Mouse (Mus musculus): Measurements from ENCODE around the gene Amy2a1.

Amy2a1 gene

GRCm38 (mm10) chr3:113532328-113532727 is at the start of gene Amy2a1:
Amy2a1 (minus strand) TSS chr3:113532428.
- in situ Hi-C loops (cut with MboI, MseI), result loop anchor here (25.0 kb wide), 3 partner anchors 370 to 745 kb away; no protein-coding TSS in a partner anchor

GRCm38 (mm10) chr3:113574578-113574977 is 42.4 kb upstream of the Amy2a1 start:
- in situ Hi-C loops (cut with MboI, MseI), result loop anchor here (25.0 kb wide), 2 partner anchors 237 to 1912 kb away; no protein-coding TSS in a partner anchor

- in situ Hi-C loops (cut with MboI, MseI), result loop anchor here (25.0 kb wide), 2 partner anchors 237 to 1912 kb away; no protein-coding TSS in a partner anchor
Measured at GRCm38 (mm10) chr3:113574138-113574537, 41.9 kb upstream of the Amy2a1 start.

GRCm38 (mm10) chr3:113572158-113572557 is 39.9 kb upstream of the Amy2a1 start:
- in situ Hi-C loops (cut with MboI, MseI), result loop anchor here (25.0 kb wide), 2 partner anchors 235 to 1910 kb away; no protein-coding TSS in a partner anchor

- in situ Hi-C loops (cut with MboI, MseI), result loop anchor here (25.0 kb wide), 3 partner anchors 377 to 752 kb away; no protein-coding TSS in a partner anchor
Measured at GRCm38 (mm10) chr3:113539692-113540091, 7.5 kb upstream of the Amy2a1 start.
